Mouse (Mus musculus): ENCODE data around the gene Fnbp1.

DNA sequence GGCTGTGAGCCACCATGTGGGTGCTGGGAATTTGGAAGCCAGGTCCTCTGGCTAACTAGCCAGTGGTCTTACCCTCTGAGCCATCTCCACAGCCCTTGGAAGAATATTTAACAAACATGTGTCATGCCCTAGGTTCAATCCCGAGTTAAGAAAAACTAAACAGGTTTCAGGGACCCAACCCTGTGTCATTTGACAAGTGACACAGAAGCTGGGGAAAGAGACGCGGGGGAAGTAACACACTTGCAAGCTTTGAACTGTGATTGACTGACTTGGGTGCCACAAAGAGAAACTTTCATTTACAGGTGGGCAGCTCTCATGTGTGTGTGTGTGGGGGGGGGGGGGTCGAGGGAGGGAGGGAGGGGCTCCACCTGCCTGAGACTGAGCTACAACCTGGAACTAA lies 7.8 kb downstream of the Fnbp1 start:
- no peak for TF ChIP-seq CTCF (IDR thresholded peaks at IDR 0.05; ENCODE audit: low read depth)
- no peak for TF ChIP-seq EP300 (optimal IDR thresholded peaks at IDR 0.05)
